Mouse (Mus musculus) embryonic fibroblast, embryonic 13.5 days (primary cell): ENCODE results near the gene Mybl2.

Experiments used
- CTCF ChIP-seq: IDR thresholded peaks from 2 replicates; pipeline ENCODE4 v1.5.1; 2011; ENCODE audit warnings: mild to moderate bottlenecking, control low read depth, low read length, moderate library complexity, borderline replicate concordance; ENCODE audit not compliant: insufficient read depth
- POLR2A ChIP-seq: IDR thresholded peaks from 2 replicates; pipeline ENCODE4 v1.6.1; 2011; ENCODE audit warnings: low read depth, mild to moderate bottlenecking, control low read depth, low read length, moderate library complexity

GRCm38 (mm10) chr2:163055715-163056114, 1.2 kb downstream of the Mybl2 start:
- no peak for TF ChIP-seq CTCF
- no peak for TF ChIP-seq POLR2A
